Mouse (Mus musculus) embryonic facial prominence, embryonic 10.5 days (tissue): ENCODE measurements at regions not wholly inside any gene's neighbourhood (a gene's known extent, or its start where the extent isn't known, plus 50 kb on each side); places are given as distances from the start of the nearest gene placed in this dataset.

Experiments used
- DNase-seq: peaks from one replicate; pipeline ENCODE4 v3.0.0-alpha.2; 2017; ENCODE audit warnings: low spot score
- H3K27ac ChIP-seq: fragments of 300-500 bp; sonication (generic); replicated peaks from 2 replicates; pipeline ENCODE4 v1.5.1; 2016; ENCODE audit warnings: mild to moderate bottlenecking
- H3K27me3 ChIP-seq: fragments of 300-500 bp; sonication (generic); replicated peaks from 2 replicates; pipeline ENCODE4 v1.6.1; 2016; ENCODE audit warnings: low read depth, mild to moderate bottlenecking; ENCODE audit not compliant: poor library complexity, severe bottlenecking
- H3K36me3 ChIP-seq: fragments of 300-500 bp; sonication (generic); replicated peaks from 2 replicates; pipeline ENCODE4 v1.6.1; 2016; ENCODE audit warnings: mild to moderate bottlenecking, moderate library complexity
- H3K4me1 ChIP-seq: fragments of 300-500 bp; sonication (generic); 2 replicates; pipeline ENCODE4 v1.6.1; 2016
- H3K4me3 ChIP-seq: fragments of 300-500 bp; sonication (generic); 2 replicates; pipeline ENCODE4 v1.5.1; 2016; ENCODE audit warnings: mild to moderate bottlenecking, moderate library complexity
- H3K9me3 ChIP-seq: fragments of 300-500 bp; sonication (generic); 2 replicates; pipeline ENCODE4 v1.6.1; 2016; ENCODE audit warnings: mild to moderate bottlenecking
- WGBS: fragments of 180-500 bp; shearing (Covaris S2); methylation state at CpG from one replicate; pipeline ENCODE4 v1.1.7; 2016; 5-methylcytosine and 5-hydroxymethylcytosine counted together

- 74% methylated on average over 9 of the region's 9 CpGs for WGBS
Measured at GRCm38 (mm10) chr1:167945615-167946252, 256.7 kb downstream of the Lmx1a start.

GRCm38 (mm10) chr1:167947866-167948265 is 258.8 kb downstream of the Lmx1a start:
- H3K36me3 ChIP-seq, result no peaks in the 10 kb centered on the region
- H3K9me3 ChIP-seq, result peaks cover 4% of the 10 kb centered on the region; the same call in 1 of the 2 replicates
- no peaks in the 10 kb centered on the region for H3K4me1 ChIP-seq
- H3K27me3 ChIP-seq, result no peaks in the 10 kb centered on the region
- WGBS, result 87% methylated on average over 7 of the region's 7 CpGs
- DNase-seq, result no peak
- no peak overlapping the region for H3K27ac ChIP-seq
- H3K4me3 ChIP-seq, result no peak overlapping the region

More at GRCm38 (mm10) chr1:167945615-167946252, 256.7 kb downstream of the Lmx1a start:
- Histone ChIP-seq H3K9me3 (no peaks in the 10 kb centered on the region), H3K36me3 (no peaks in the 10 kb centered on the region), H3K4me3 (no peak overlapping the region), H3K4me1 (no peaks in the 10 kb centered on the region; the same call in 1 of the 2 replicates), H3K27me3 (no peaks in the 10 kb centered on the region), H3K27ac (no peak overlapping the region)
- DNase-seq, result no peak

- H3K9me3 ChIP-seq, result peaks cover 4% of the 10 kb centered on the region; the same call in 1 of the 2 replicates
- no peak overlapping the region for H3K27ac ChIP-seq
- DNase-seq, result no peak
- H3K4me1 ChIP-seq, result no peaks in the 10 kb centered on the region
- no peaks in the 10 kb centered on the region for H3K27me3 ChIP-seq
- H3K36me3 ChIP-seq, result no peaks in the 10 kb centered on the region
- no peak overlapping the region for H3K4me3 ChIP-seq
Measured at GRCm38 (mm10) chr1:167951717-167952116, 262.7 kb downstream of the Lmx1a start.

- Histone ChIP-seq H3K4me3 (no peak overlapping the region), H3K27ac (no peak overlapping the region), H3K36me3 (no peaks in the 10 kb centered on the region), H3K27me3 (no peaks in the 10 kb centered on the region), H3K9me3 (no peaks in the 10 kb centered on the region), H3K4me1 (0 out of 2 replicates have a peak, but pooled peaks cover 2% of the 10 kb centered on the region)
- WGBS, result 93% methylated on average over 6 of the region's 6 CpGs
- no peak for DNase-seq
Measured at GRCm38 (mm10) chr1:167958531-167958930, 269.5 kb downstream of the Lmx1a start.

GRCm38 (mm10) chr1:167969545-167969944 is 280.5 kb downstream of the Lmx1a start:
- Histone ChIP-seq H3K4me1 (no peaks in the 10 kb centered on the region), H3K9me3 (no peaks in the 10 kb centered on the region), H3K4me3 (no peak overlapping the region), H3K36me3 (no peaks in the 10 kb centered on the region), H3K27ac (no peak overlapping the region), H3K27me3 (no peaks in the 10 kb centered on the region)
- WGBS, result 64% methylated on average over 3 of the region's 3 CpGs
- no peak for DNase-seq

- Histone ChIP-seq H3K4me1 (no peaks in the 10 kb centered on the region), H3K4me3 (no peak overlapping the region), H3K27me3 (no peaks in the 10 kb centered on the region), H3K27ac (no peak overlapping the region), H3K9me3 (no peaks in the 10 kb centered on the region), H3K36me3 (no peaks in the 10 kb centered on the region)
- DNase-seq, result no peak
- 54% methylated on average over 5 of the region's 5 CpGs for whole genome bisulfite sequencing
Measured at GRCm38 (mm10) chr1:167969985-167970384, 280.9 kb downstream of the Lmx1a start.

GRCm38 (mm10) chr1:167976708-167977107 is 287.7 kb downstream of the Lmx1a start:
- H3K4me3 ChIP-seq, result no peak overlapping the region
- no peaks in the 10 kb centered on the region for H3K4me1 ChIP-seq
- WGBS, result 95% methylated on average over 3 of the region's 3 CpGs
- H3K9me3 ChIP-seq, result no peaks in the 10 kb centered on the region
- H3K36me3 ChIP-seq, result no peaks in the 10 kb centered on the region
- no peak overlapping the region for H3K27ac ChIP-seq
- DNase-seq, result no peak
- no peaks in the 10 kb centered on the region for H3K27me3 ChIP-seq

- H3K27me3 ChIP-seq, result no peaks in the 10 kb centered on the region
- H3K27ac ChIP-seq, result no peak overlapping the region
- H3K9me3 ChIP-seq, result no peaks in the 10 kb centered on the region
- WGBS, result 86% methylated on average over 3 of the region's 3 CpGs
- H3K36me3 ChIP-seq, result no peaks in the 10 kb centered on the region
- no peak for DNase-seq
- no peaks in the 10 kb centered on the region for H3K4me1 ChIP-seq
- H3K4me3 ChIP-seq, result no peak overlapping the region
Measured at GRCm38 (mm10) chr1:167979187-167979586, 290.1 kb downstream of the Lmx1a start.

- 94% methylated on average over 5 of the region's 5 CpGs for WGBS
- Histone ChIP-seq H3K27me3 (no peaks in the 10 kb centered on the region), H3K4me1 (no peaks in the 10 kb centered on the region), H3K27ac (no peak overlapping the region), H3K9me3 (no peaks in the 10 kb centered on the region), H3K36me3 (no peaks in the 10 kb centered on the region), H3K4me3 (no peak overlapping the region)
- no peak for DNase-seq
Measured at GRCm38 (mm10) chr1:167979588-167979987, 290.6 kb downstream of the Lmx1a start.

- no peaks in the 10 kb centered on the region for H3K36me3 ChIP-seq
- WGBS, result 90% methylated on average over 2 of the region's 2 CpGs
- no peak overlapping the region for H3K27ac ChIP-seq
- H3K9me3 ChIP-seq, result no peaks in the 10 kb centered on the region
- H3K4me1 ChIP-seq, result no peaks in the 10 kb centered on the region
- H3K27me3 ChIP-seq, result no peaks in the 10 kb centered on the region
- no peak for DNase-seq
- no peak overlapping the region for H3K4me3 ChIP-seq
Measured at GRCm38 (mm10) chr1:167981292-167981691, 292.3 kb downstream of the Lmx1a start.

GRCm38 (mm10) chr1:168007456-168007855 is 318.4 kb downstream of the Lmx1a start:
- WGBS, result 83% methylated on average over 3 of the region's 3 CpGs
- H3K36me3 ChIP-seq, result no peaks in the 10 kb centered on the region
- H3K4me1 ChIP-seq, result 0 out of 2 replicates have a peak, but pooled peaks cover 5% of the 10 kb centered on the region
- H3K4me3 ChIP-seq, result no peak overlapping the region
- no peaks in the 10 kb centered on the region for H3K27me3 ChIP-seq
- H3K9me3 ChIP-seq, result no peaks in the 10 kb centered on the region; the same call in 1 of the 2 replicates
- H3K27ac ChIP-seq, result no peak overlapping the region
- no peak for DNase-seq

- Histone ChIP-seq H3K4me3 (no peak overlapping the region), H3K4me1 (no peaks in the 10 kb centered on the region), H3K36me3 (no peaks in the 10 kb centered on the region), H3K27me3 (no peaks in the 10 kb centered on the region), H3K27ac (no peak overlapping the region), H3K9me3 (no peaks in the 10 kb centered on the region; the same call in 1 of the 2 replicates)
- 89% methylated on average over 1 of the region's 1 CpGs for WGBS
- no peak for DNase-seq
Measured at GRCm38 (mm10) chr1:168008216-168008615, 319.2 kb downstream of the Lmx1a start.

- Histone ChIP-seq H3K27me3 (no peaks in the 10 kb centered on the region), H3K36me3 (no peaks in the 10 kb centered on the region), H3K27ac (no peak overlapping the region), H3K9me3 (no peaks in the 10 kb centered on the region), H3K4me3 (no peak overlapping the region), H3K4me1 (no peaks in the 10 kb centered on the region)
- 73% methylated on average over 5 of the region's 5 CpGs for WGBS
- no peak for DNase-seq
Measured at GRCm38 (mm10) chr1:168010416-168010815, 321.4 kb downstream of the Lmx1a start.
